Mouse (Mus musculus) urinary bladder, adult 2 months (tissue): ENCODE measurements around the gene Kif26b. TPM values are rescaled to one million over a fixed set of nuclear protein-coding genes. Genes with fewer than 3 reads are reported as not detected.

Source experiments
- polyA plus RNA-seq: library from polyadenylated mRNA; depleted of rRNA; stranded (reverse); fragments of >200 nt; gene quantifications from 2 replicates; pipeline ENCODE4 v1.2.3, GENCODE M21; 2012; rRNA removed

Kif26b gene
- polyA plus RNA-seq, 1 experiment: 1.4 TPM

Other genes with a start within 250 kb of the Kif26b start
- gene Cox20, start 210.0 kb upstream of the Kif26b start, polyA plus RNA-seq: 77.2 and 84.8 TPM in 2 replicates
- 207 and 224 TPM in 2 replicates for gene Hnrnpu, start 191.3 kb upstream of the Kif26b start, polyA plus RNA-seq
- 1.6 and 2.3 TPM in 2 replicates for gene Efcab2, start 123.0 kb upstream of the Kif26b start, polyA plus RNA-seq